Mouse (Mus musculus) cerebellum, adult (tissue): ENCODE data around the gene Me1.

ENCODE experiments used
- ATAC-seq: cut with Nextera tagmentation; 2 replicates; pipeline ENCODE4 v1.9.2; 2017; ENCODE audit warnings: mild to moderate bottlenecking, moderate library complexity, mixed read lengths; ENCODE audit not compliant: insufficient number of reproducible peaks, low FRiP score, low TSS enrichment

Me1 gene

GRCm38 (mm10) chr9:86710091-86710634 is 14.4 kb upstream of the Me1 start:
- ATAC-seq, result no peak

DNA sequence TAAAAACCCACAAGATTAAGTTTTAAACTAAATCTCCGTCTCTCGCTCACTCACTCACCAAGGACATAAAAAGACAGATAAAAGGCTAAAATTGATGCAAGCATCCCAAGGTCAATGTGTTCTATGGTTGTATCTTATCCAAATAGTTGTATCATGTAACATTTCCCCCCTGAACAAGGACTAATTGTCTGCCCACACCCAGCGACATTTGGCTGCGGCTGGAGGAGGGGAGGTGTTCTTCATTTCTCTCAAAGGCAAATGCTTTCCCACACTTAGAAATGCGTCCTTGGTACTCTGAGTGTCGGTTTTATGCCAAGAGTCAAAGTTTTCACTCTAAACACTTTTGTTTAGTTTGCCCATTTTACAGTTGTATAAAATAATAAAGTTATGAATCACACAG is 13.2 kb upstream of the Me1 start:
- no peak for ATAC-seq

- no peak for ATAC-seq
Observed at GRCm38 (mm10) chr9:86707431-86707830, 11.7 kb upstream of the Me1 start.

DNA sequence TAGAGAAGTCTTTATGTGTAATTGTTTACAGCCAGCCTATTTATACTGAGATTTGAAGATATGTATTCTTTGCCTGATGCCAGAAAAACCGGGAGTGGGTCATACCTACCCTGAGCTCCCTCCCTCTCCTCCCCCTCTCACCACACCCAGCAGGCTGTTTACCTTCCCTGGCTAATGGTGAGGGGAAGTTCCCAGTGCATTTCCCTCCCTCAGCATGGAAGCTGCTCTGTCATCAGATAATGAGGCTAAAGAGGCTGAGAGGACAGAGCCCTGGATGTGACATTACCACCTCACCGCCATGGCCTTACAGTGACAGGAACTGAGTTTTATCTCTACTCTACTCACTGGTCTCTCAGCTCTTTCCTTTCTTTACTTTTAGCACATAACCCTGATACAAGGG is 6.1 kb upstream of the Me1 start:
- ATAC-seq, result no peak

DNA sequence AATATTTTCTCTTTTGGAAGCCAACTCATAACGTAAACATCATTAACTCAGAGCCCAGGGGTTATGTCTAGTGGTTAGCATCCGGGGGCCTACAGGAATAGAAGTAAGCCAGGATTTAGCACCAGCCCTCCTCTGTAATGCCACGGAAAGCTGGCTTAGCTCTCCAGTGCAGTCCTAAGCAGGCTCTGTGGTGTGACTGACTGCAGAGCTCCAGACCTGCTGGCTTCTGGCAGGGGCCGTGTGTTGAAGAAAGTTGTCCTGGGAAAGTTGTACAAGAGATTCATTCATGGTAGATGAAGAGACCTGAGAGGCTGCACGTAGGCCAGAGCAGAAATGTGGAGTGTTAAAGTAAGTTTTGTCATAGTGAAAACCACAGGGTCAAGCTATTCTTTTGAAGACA is 5.5 kb upstream of the Me1 start:
- no peak for ATAC-seq

DNA sequence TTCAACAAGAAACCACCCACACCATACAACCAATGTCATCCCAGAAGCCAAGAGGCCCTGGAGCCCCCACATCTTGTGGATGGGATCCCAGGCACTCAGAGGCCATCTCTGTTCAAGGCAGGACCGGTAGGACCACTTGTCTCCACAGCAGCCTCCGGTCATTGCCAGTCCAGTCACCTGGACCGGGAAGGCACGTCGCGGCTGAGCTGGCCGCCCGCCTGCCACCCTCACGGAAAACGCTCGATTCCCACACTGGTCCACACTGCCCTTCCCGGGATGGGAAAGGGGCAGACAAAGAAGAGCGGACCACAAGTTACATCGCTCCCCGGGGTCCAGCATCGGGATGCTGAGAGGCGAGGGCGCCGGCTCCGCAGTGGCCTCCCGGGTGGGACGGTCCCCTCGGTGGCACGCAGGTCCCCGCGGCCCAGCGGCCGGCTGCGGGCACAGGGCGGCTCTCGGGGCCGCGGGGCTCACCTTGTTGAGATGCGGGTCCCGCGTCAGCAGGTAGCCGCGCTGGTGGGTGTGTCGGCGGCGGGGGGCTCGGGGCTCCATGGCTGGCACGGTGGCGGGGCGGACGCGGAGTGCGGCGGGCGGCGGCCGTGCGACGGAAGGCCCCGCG is 445 bp downstream of the Me1 start:
- ATAC-seq, result peak; percentile 58; the same call in 1 of the 2 replicates

GRCm38 (mm10) chr9:86694644-86695043 is 1.1 kb downstream of the Me1 start:
- no peak for ATAC-seq

DNA sequence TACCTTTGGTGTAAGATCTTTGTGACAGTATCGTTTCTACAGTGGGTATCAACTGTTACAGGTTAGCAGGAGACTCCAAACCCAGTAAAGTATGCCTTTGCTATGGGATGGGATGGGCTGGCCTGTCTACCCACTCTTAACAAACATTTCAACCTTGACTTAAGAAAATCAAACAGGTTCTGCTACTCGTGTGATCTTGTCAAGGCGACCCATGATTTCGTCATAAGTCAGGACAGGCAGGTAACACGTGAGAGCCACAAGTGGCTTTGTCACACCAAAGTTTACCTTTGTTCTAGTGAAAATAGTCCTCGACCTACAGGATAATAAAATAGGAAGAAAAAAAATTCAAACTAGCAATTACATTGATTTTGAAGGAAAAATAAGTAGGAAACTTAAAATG is 1.8 kb downstream of the Me1 start:
- ATAC-seq, result no peak

DNA sequence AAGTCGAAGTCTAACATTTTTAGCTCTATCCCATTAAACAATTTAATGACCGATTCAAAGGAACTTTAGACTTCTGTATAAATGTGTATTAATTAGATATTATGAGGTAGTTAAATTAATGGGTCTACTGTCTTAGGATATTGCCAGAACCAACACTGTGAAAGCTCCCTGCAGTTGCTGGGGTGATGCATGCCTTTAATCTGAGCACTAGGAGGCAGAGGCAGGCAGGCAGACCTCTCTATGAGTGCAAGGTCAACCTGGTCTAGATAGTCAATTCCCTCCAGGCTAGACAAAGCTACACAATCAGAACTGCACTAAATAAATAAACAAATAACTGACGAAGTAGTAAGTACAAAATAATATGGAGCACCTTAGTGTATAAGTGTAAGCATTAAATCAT is 3.1 kb downstream of the Me1 start:
- no peak for ATAC-seq

- ATAC-seq, result no peak
Observed at GRCm38 (mm10) chr9:86692251-86692650, 3.5 kb downstream of the Me1 start.

DNA sequence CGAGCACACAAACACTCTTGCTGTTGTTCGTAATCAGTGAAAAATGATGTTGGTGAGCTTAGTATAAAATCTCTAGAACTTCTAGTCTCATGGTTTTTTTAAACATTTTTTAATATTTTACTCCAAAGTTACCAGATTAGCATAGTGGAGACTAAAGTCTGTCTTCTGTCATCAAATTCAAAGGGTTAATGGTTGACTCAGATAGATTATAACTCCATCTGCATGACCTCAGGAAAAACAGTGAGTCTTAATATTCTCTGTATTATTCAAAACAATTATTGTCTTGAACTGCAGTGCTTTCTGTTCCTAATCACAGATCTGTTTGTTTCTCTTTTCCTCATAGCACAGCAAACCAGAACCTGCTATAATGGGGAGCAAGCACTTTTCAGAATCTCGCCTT is 4.7 kb downstream of the Me1 start:
- no peak for ATAC-seq

- ATAC-seq, result no peak
Observed at GRCm38 (mm10) chr9:86683713-86684209, 12.0 kb downstream of the Me1 start.

DNA sequence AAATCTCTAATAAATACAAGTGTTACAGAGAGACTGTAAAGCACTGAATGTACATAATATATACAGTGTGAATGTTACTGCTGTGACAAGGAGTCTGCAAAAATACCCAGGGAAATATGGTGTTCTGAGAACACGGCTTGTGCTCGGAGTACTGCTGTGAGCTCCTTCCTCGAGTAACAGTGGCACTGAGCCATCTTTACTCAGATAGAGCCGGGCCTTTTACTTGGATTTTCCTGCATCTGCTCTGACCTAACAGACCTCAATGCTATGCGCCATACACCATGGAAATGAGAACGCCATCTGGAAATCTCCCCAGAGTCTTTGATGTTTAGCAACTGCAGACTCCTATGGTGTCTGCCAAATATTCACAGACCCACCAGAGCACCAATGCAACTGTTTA is 12.9 kb downstream of the Me1 start:
- ATAC-seq, result no peak

- no peak for ATAC-seq
Observed at GRCm38 (mm10) chr9:86682278-86682677, 13.5 kb downstream of the Me1 start.

- no peak for ATAC-seq
Observed at GRCm38 (mm10) chr9:86680431-86680830, 15.3 kb downstream of the Me1 start.

GRCm38 (mm10) chr9:86679843-86680417 is 15.8 kb downstream of the Me1 start:
- ATAC-seq, result no peak; the same call in 1 of the 2 replicates

GRCm38 (mm10) chr9:86676246-86676645 is 19.5 kb downstream of the Me1 start:
- no peak for ATAC-seq

DNA sequence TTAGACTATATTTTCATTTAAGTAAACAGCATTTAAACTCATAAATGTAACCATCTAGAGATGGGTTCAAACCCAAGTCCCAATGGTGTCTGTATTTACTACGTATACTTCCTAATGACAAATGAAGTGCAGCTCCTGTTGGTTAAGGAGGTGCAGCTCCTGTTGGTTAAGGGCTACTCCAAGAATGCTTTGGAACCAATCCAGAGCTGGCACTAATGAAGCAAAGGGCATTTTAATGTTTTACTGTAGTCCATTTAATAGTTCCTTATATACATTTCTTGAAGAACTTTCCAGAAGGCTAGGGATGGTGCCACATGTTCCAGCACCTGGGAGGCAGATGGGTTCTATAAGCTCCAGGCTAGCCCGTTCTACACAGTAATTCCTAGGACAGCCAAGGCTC is 20.3 kb downstream of the Me1 start:
- no peak for ATAC-seq

GRCm38 (mm10) chr9:86672907-86673472 is 22.8 kb downstream of the Me1 start:
- ATAC-seq, result no peak

- no peak for ATAC-seq
Observed at GRCm38 (mm10) chr9:86668590-86669252, 27.0 kb downstream of the Me1 start.

GRCm38 (mm10) chr9:86667138-86667750 is 28.5 kb downstream of the Me1 start:
- ATAC-seq, result no peak
